Mouse (Mus musculus): ENCODE measurements at regions not wholly inside any gene's neighbourhood (a gene's known extent, or its start where the extent isn't known, plus 50 kb on each side); places are given as distances from the start of the nearest gene placed in this dataset.

- DNase-seq (ENCODE audit: extremely low spot score, low spot score): no peak
These were observed 688.6 kb upstream of the BB014433 start for GRCm38 (mm10) chr8:15734461-15734860.

- no peak for DNase-seq (ENCODE audit: extremely low spot score, low spot score)
These were observed 685.4 kb upstream of the BB014433 start for GRCm38 (mm10) chr8:15731324-15731723.

DNA sequence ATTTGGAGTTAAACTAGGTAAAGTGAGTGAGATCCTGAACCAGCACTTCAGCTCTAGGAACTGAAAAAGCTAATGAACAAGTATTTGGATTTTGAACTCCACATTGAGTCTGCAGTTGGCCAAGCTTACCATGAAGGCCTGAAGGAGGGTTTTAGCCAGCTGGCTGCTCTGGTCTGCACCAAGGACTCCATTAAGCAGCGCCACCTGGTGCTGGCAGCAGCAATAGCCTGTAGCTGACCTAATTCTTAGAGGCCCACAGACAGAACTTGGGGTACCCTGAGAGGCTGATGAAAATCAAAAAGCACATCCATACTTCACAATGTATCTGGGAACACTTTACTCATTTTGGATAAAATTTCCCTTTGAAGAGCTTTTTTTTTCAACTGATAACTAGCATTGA lies 683.2 kb upstream of the BB014433 start:
- DNase-seq (ENCODE audit: extremely low spot score, low spot score): peak; percentile 39

DNA sequence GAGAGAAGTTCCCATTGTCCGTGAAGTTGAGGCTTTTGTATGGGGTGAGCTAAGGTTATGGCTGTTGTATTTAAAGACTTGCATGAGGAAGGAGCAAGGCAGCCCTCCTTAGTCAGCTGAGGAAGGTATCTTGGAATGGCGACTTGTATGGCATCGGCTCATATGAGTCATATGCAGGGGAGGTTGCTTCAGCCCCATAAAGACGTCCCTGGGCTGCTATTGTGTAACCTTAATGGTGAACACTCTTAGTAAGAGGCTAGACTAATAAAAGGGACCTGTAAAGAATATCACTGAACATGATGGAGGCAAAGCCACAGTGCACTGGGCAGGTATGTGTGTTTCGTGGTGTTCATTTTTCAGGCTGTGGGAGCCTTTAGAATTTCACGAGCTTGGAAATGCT lies 680.4 kb upstream of the BB014433 start:
- no peak for DNase-seq (ENCODE audit: extremely low spot score, low spot score)

Measured in neural tube, embryonic 10.5 days (tissue).